Mouse (Mus musculus) neural tube, embryonic 15.5 days (tissue): ENCODE results near the gene Cpox. TPM values are rescaled to one million over a fixed set of nuclear protein-coding genes. Genes with fewer than 3 reads are reported as not detected.

Experiments used
- ATAC-seq: fragments of 200-750 bp; cut with Nextera tagmentation; 2 replicates; pipeline ENCODE4 v1.8.0; 2017; ENCODE audit warnings: mild to moderate bottlenecking, moderate TSS enrichment, moderate library complexity; ENCODE audit not compliant: low FRiP score
- H3K27ac ChIP-seq: fragments of 300-500 bp; sonication (generic); replicated peaks from 2 replicates; pipeline ENCODE4 v1.5.1; 2015; ENCODE audit warnings: mild to moderate bottlenecking, inconsistent platforms
- H3K27me3 ChIP-seq: fragments of 300-500 bp; sonication (generic); replicated peaks from 2 replicates; pipeline ENCODE4 v1.6.1; 2015; ENCODE audit warnings: inconsistent platforms
- H3K36me3 ChIP-seq: fragments of 300-500 bp; sonication (generic); 2 replicates; pipeline ENCODE4 v1.6.1; 2015; ENCODE audit warnings: inconsistent platforms
- H3K4me1 ChIP-seq: fragments of 300-500 bp; sonication (generic); 2 replicates; pipeline ENCODE4 v1.6.1; 2015; ENCODE audit warnings: inconsistent platforms
- H3K4me2 ChIP-seq: fragments of 300-500 bp; sonication (generic); 2 replicates; pipeline ENCODE4 v1.6.1; 2015; ENCODE audit warnings: inconsistent platforms, mild to moderate bottlenecking, moderate library complexity
- H3K4me3 ChIP-seq: fragments of 300-500 bp; sonication (generic); replicated peaks from 2 replicates; pipeline ENCODE4 v1.5.1; 2015; ENCODE audit warnings: mild to moderate bottlenecking, inconsistent platforms
- H3K9ac ChIP-seq: fragments of 300-500 bp; sonication (generic); replicated peaks from 2 replicates; pipeline ENCODE4 v1.6.1; 2015; ENCODE audit warnings: mild to moderate bottlenecking, inconsistent platforms
- H3K9me3 ChIP-seq: fragments of 300-500 bp; sonication (generic); replicated peaks from 2 replicates; pipeline ENCODE4 v1.6.1; 2016; ENCODE audit warnings: inconsistent platforms
- WGBS: fragments of 180-500 bp; shearing (Covaris S2); methylation state at CpG from one replicate; pipeline ENCODE4 v1.1.7; 2015; ENCODE audit warnings: mixed read lengths; 5-methylcytosine and 5-hydroxymethylcytosine counted together
- polyA plus RNA-seq: library from polyadenylated mRNA; unstranded; fragments of >200 nt; fragmentation: Nextera tagmentation; extraction: Ambion mirVana; gene quantifications from 2 replicates; pipeline ENCODE4 v1.2.1, GENCODE M21; 2015

Cpox gene
- polyA plus RNA-seq, 1 experiment from 2014 or later, result 15.8 TPM

DNA sequence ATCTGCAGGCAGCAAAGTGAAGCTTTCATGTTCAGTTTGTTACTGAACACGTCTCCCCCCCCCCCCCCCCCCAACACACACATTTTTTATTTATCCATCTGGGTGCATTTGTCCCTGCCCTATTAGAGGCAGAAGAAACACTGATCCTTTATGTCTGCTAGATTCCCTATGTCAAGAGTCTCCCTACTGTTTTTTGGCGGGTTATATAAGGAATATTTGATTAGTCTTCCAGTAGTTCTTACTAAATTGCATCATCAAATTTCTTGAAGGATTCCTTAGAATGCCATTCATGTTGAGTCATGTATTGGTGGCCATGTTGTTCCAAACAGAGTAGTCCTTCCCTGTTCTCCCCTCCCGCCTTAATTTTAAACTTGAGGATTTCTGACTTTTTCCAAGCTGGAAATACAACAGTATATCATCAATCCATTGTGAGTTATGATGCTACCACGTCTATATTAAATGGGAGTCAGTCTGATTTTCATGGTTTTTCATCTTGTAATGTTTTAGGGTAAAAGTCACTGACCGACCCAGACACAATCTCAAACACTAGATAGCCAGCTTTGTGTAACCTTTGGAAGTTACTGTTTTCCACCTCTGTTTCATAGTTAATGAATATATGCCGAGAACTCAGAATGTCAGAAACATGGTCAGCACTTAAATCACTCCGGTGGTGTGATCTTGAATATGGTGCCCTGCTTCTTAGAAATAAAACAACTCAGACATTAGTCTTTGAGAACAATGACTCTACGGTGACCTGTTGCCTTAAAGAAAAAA lies 1.3 kb downstream of the Cpox start:
- H3K9ac ChIP-seq, result no peak overlapping the region
- peaks cover 23% of the 10 kb centered on the region for H3K4me1 ChIP-seq
- peak overlapping the region; percentile 65 for H3K4me2 ChIP-seq
- H3K27me3 ChIP-seq, result no peaks in the 10 kb centered on the region
- no peaks in the 10 kb centered on the region for H3K9me3 ChIP-seq
- H3K36me3 ChIP-seq, result peaks cover 24% of the 10 kb centered on the region
- peak overlapping the region; percentile 79 for H3K4me3 ChIP-seq
- no peak overlapping the region for H3K27ac ChIP-seq
- no peak for ATAC-seq
- 76% methylated on average over 8 of the region's 8 CpGs for WGBS

DNA sequence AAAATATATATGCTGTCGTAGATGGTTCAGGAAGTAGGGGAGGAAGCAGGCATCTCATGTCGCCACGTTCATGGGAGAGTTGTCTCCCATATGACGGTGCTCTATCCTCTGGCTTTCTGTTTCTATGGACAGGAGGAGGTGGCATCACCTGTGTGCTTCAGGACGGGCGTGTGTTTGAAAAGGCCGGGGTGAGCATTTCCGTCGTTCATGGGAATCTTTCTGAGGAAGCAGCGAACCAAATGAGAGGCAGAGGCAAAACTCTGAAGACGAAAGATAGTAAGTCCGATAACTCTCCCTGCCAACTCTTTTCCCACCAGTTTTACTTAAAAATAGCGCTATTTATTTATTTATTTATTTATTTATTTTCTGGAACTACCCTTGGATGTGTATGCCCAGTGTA lies 2.3 kb downstream of the Cpox start:
- no peaks in the 10 kb centered on the region for H3K27me3 ChIP-seq
- no peak overlapping the region for H3K9ac ChIP-seq
- H3K27ac ChIP-seq, result no peak overlapping the region
- H3K36me3 ChIP-seq, result peaks cover 30% of the 10 kb centered on the region
- no peak for ATAC-seq
- no peak overlapping the region for H3K4me3 ChIP-seq
- 95% methylated on average over 13 of the region's 13 CpGs for WGBS
- no peaks in the 10 kb centered on the region for H3K9me3 ChIP-seq
- H3K4me2 ChIP-seq, result no peak overlapping the region
- peaks cover 23% of the 10 kb centered on the region for H3K4me1 ChIP-seq

DNA sequence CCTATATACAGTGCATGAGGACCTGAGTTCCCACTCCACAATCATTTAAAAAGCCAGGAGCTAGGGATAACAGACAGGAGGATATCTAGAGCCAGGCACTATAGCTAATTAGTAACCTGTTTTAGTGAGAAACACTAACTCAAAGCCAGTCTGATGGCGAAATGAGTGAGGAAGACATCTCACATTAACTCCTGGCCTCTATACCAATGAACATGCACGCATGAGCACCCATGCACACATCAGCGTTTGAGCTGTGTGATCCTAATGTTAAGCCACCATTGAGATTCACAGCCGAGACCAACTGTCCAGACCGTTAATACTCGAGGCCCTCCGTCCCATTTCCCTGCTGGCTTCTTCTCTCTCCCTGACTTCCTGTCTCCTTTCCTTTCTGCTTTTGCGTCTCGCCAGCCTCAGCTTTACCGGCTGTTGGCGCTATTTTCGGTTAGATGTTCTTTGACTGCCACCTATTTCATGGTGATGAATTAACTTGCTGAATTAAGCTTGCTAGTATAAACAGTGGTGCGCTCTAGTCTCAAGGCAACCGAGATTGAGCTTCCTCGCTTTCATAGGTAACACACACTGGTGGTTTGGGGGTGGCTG lies 3.8 kb downstream of the Cpox start:
- no peaks in the 10 kb centered on the region for H3K27me3 ChIP-seq
- 95% methylated on average over 15 of the region's 15 CpGs for WGBS
- no peak overlapping the region for H3K27ac ChIP-seq
- no peak overlapping the region for H3K9ac ChIP-seq
- no peaks in the 10 kb centered on the region for H3K9me3 ChIP-seq
- no peak overlapping the region for H3K4me3 ChIP-seq
- H3K36me3 ChIP-seq, result peaks cover 42% of the 10 kb centered on the region
- H3K4me2 ChIP-seq, result no peak overlapping the region
- H3K4me1 ChIP-seq, result peaks cover 23% of the 10 kb centered on the region
- ATAC-seq, result no peak

DNA sequence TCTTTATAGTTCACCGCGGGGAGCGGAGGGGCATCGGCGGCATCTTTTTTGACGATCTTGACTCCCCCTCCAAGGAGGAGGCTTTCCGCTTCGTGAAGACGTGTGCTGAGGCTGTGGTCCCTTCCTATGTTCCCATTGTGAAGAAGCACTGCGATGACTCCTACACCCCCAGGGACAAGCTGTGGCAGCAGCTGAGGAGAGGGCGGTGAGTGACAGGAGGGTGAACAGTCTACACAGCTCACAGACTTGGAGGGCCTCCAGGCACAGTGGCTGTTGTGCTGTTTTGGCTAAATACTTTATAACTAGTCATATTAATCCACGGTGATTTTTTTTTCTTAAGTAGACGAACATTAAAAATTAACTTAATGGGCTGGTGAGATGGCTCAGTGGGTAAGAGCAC lies 5.2 kb downstream of the Cpox start:
- H3K27me3 ChIP-seq, result no peaks in the 10 kb centered on the region
- no peaks in the 10 kb centered on the region for H3K9me3 ChIP-seq
- peaks cover 15% of the 10 kb centered on the region for H3K4me1 ChIP-seq
- peaks cover 42% of the 10 kb centered on the region for H3K36me3 ChIP-seq
- H3K4me2 ChIP-seq, result no peak overlapping the region
- no peak for ATAC-seq
- no peak overlapping the region for H3K27ac ChIP-seq
- H3K4me3 ChIP-seq, result no peak overlapping the region
- no peak overlapping the region for H3K9ac ChIP-seq
- 93% methylated on average over 13 of the region's 13 CpGs for WGBS

DNA sequence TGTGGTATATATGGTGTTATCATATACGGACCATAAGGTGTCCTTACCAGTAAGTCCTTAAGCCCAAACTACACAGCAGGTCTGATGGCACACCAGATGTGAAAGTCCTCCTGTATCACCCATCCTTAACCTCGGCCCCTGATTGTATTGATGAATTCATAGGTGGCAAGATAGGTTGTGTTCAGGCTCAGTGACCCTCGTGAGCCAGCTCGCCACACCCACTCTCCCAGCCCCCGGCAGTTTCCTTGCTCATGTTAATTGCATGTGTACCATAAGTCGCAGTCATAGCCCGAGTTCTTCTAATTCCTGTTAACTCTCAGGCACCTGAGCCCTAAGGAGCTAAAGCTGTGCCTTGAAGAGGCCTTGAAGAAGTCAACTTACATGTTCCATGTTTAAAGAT lies 6.1 kb downstream of the Cpox start:
- ATAC-seq, result no peak
- no peak overlapping the region for H3K27ac ChIP-seq
- H3K4me1 ChIP-seq, result peaks cover 11% of the 10 kb centered on the region
- H3K9me3 ChIP-seq, result no peaks in the 10 kb centered on the region
- no peaks in the 10 kb centered on the region for H3K27me3 ChIP-seq
- WGBS, result 91% methylated on average over 7 of the region's 7 CpGs
- H3K4me2 ChIP-seq, result no peak overlapping the region
- no peak overlapping the region for H3K4me3 ChIP-seq
- H3K9ac ChIP-seq, result no peak overlapping the region
- peaks cover 48% of the 10 kb centered on the region for H3K36me3 ChIP-seq

DNA sequence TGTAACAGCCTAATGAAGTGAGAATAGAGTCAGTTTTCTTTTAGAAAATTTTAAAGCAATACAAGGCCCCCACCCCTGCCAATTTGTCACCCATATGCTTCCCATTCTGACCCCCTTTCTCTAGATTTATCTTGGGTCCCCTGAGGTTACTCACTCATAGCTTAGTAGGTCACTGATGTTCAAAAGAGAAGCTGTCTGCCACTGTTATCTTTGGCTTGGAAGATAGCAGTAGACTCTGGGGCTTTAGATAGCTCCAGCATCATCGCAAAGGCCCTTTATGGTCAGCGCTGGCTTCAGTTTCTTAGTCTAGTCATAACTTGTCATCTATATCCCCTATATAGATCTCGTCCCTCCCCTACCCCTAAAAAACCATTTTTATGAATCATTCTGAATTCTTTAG lies 6.5 kb downstream of the Cpox start:
- Histone ChIP-seq H3K9ac (no peak overlapping the region), H3K36me3 (peaks cover 51% of the 10 kb centered on the region), H3K27ac (no peak overlapping the region), H3K9me3 (no peaks in the 10 kb centered on the region), H3K4me2 (no peak overlapping the region), H3K4me3 (no peak overlapping the region), H3K4me1 (peaks cover 6% of the 10 kb centered on the region), H3K27me3 (no peaks in the 10 kb centered on the region)
- ATAC-seq, result no peak
- 90% methylated on average over 3 of the region's 3 CpGs for WGBS

DNA sequence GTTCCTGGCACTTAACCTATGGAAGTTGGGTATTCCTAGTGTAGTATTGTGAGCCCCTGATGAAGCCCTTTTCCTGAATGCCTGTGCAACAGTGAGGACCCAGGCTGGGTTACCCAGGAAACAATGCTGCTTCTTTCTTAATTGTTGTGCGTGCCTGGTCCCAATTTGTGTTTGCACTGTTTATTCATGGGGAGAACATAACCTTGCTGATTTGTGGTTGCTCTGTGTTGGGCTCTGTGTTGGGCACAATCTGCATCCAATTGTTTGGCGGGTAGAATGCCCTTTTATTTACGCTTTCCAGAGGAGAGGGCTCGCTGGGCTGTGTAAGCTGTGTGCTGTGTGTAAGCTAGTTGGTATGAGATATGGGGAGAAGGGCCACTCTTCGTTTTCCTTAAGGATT lies 7.4 kb downstream of the Cpox start:
- no peak for ATAC-seq
- H3K27me3 ChIP-seq, result no peaks in the 10 kb centered on the region
- no peaks in the 10 kb centered on the region for H3K4me1 ChIP-seq
- H3K4me3 ChIP-seq, result no peak overlapping the region
- H3K9me3 ChIP-seq, result no peaks in the 10 kb centered on the region
- H3K9ac ChIP-seq, result no peak overlapping the region
- WGBS, result 73% methylated on average over 5 of the region's 5 CpGs
- H3K36me3 ChIP-seq, result peaks cover 55% of the 10 kb centered on the region
- H3K4me2 ChIP-seq, result no peak overlapping the region
- H3K27ac ChIP-seq, result no peak overlapping the region

DNA sequence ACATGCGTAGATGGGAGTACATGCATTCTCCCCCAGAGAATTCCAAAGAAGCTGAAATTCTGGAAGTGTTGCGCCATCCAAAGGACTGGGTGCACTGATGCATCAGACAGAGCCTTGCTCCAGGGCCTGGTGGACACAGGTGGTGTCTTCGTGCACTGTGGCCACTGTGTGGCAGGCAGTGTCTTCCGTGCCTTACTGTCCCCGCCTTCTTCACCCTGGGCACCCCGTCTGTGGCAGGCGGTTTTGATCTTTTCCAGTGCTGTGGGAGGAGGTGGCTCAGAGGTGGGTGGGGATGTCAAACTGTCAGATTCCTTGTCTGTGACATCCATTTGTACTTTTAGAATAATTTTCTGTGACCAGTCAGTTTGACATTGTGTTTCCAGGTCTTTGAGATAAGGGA lies 8.6 kb downstream of the Cpox start:
- 83% methylated on average over 7 of the region's 7 CpGs for WGBS
- H3K4me3 ChIP-seq, result no peak overlapping the region

DNA sequence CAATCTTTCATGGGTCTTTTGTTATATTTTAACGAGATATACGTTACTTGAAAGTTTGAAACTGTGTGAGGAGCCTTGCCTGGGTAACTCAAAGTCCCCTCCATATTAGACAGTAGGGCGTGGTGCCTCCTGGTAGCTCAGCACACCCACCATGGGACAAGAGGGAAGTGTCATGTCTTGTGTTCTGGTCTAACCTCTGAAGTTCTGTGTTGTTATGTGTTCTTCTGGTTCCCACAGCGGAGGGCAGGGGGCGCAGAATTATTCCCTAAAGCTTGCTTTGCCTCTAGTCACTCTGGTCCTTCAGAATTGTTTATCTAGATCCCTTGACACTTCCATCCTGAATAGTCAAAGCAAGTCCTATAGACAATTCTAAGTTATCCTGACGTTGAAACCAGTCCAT lies 12.0 kb downstream of the Cpox start:
- no peaks in the 10 kb centered on the region for H3K9me3 ChIP-seq
- H3K9ac ChIP-seq, result no peak overlapping the region
- WGBS, result 93% methylated on average over 6 of the region's 6 CpGs

More for the DNA sequence above, 8.6 kb downstream of the Cpox start:
- Histone ChIP-seq H3K9ac (no peak overlapping the region), H3K36me3 (peaks cover 54% of the 10 kb centered on the region), H3K27ac (no peak overlapping the region), H3K4me1 (no peaks in the 10 kb centered on the region), H3K9me3 (no peaks in the 10 kb centered on the region), H3K4me2 (no peak overlapping the region), H3K27me3 (no peaks in the 10 kb centered on the region)
- no peak for ATAC-seq

DNA sequence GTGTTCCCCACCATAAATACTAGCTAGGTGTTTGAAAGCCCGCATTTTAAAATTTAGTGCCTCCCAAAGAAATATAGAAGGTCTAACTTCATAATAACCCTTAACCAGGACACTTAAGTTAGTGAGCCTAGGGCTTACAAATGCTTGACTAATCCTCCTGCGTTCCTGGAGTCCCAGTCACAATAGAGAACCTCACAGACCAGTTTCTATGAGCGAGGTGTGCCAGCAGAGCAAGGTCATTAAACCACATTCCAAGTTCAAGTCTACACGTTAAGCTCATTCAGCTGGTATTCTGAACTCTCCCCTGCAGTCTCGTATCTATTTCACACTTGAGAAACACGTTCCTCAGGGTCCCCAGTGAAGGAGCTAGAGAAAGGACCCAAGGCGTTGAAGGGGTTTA lies 12.8 kb downstream of the Cpox start:
- peaks cover 20% of the 10 kb centered on the region for H3K36me3 ChIP-seq

More for the DNA sequence above, 12.0 kb downstream of the Cpox start:
- Histone ChIP-seq H3K4me2 (no peak overlapping the region), H3K4me3 (no peak overlapping the region), H3K4me1 (no peaks in the 10 kb centered on the region), H3K27ac (no peak overlapping the region), H3K36me3 (peaks cover 28% of the 10 kb centered on the region), H3K27me3 (no peaks in the 10 kb centered on the region)
- ATAC-seq, result no peak

DNA sequence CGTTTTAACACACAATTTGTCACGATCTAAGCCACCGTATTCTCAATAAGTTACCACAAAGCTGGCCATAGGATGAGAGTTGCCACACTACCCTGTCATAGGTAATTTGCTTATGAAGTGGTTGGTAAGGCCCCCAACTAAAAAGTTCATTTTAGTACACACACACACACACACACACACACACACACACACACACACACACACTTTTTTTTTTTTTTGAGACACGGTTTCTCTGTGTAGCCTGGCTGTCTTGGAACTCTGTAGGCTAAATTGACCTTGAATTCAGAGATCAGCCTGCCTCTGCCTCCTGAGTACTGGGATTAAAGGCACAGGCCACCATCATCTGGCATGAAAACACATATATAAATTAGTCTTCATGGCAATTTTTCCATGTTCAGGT lies 13.8 kb downstream of the Cpox start:
- H3K4me1 ChIP-seq, result no peaks in the 10 kb centered on the region
- H3K27ac ChIP-seq, result no peak overlapping the region
- no peak overlapping the region for H3K4me3 ChIP-seq
- peaks cover 13% of the 10 kb centered on the region; the same call in 1 of the 2 replicates for H3K36me3 ChIP-seq
- H3K9me3 ChIP-seq, result no peaks in the 10 kb centered on the region
- WGBS, result 93% methylated on average over 4 of the region's 4 CpGs
- H3K27me3 ChIP-seq, result no peaks in the 10 kb centered on the region
- no peak overlapping the region for H3K4me2 ChIP-seq
- no peak overlapping the region for H3K9ac ChIP-seq
- ATAC-seq, result no peak

More for the DNA sequence above, 12.8 kb downstream of the Cpox start:
- no peak overlapping the region for H3K4me3 ChIP-seq
- WGBS, result 86% methylated on average over 7 of the region's 7 CpGs
- no peak for ATAC-seq
- no peak overlapping the region for H3K9ac ChIP-seq
- no peaks in the 10 kb centered on the region for H3K4me1 ChIP-seq
- no peaks in the 10 kb centered on the region for H3K9me3 ChIP-seq
- no peaks in the 10 kb centered on the region for H3K27me3 ChIP-seq
- H3K4me2 ChIP-seq, result no peak overlapping the region
- no peak overlapping the region for H3K27ac ChIP-seq

DNA sequence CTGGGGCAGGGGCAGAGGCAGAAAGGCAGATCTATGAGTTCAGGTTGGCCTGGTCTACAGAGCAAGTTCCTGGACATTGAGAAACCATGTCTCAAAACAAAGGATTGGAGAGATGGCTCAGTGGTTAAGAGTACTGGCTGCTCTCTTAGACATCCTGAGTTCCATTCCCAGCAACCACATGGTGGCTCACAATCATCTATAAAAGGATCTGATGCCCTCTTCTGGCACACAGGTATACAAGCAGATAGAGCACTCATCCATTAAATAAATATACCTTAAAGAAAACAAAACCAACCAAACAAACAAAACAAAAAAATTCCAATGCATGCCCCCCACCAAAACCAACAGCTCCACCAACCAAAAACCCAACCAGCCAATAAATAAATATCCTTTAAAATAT lies 14.4 kb downstream of the Cpox start:
- H3K9me3 ChIP-seq, result no peaks in the 10 kb centered on the region
- H3K4me3 ChIP-seq, result no peak overlapping the region
- no peak for ATAC-seq

More for the DNA sequence above, 14.4 kb downstream of the Cpox start:
- Histone ChIP-seq H3K4me2 (no peak overlapping the region), H3K4me1 (no peaks in the 10 kb centered on the region), H3K27ac (no peak overlapping the region), H3K27me3 (no peaks in the 10 kb centered on the region), H3K9ac (no peak overlapping the region), H3K36me3 (peaks cover 13% of the 10 kb centered on the region; the same call in 1 of the 2 replicates)
